Mouse (Mus musculus): ENCODE measurements around the gene Clic6. TPM values are rescaled to one million over a fixed set of nuclear protein-coding genes. Genes with fewer than 3 reads are reported as not detected.
"Not testable (repeated sequence)": the region's sequence is repeated elsewhere in the genome, so short reads cannot be mapped to it uniquely, and the experiment has no call there.

Clic6 gene
- polyA plus RNA-seq, 1 experiment from 2014 or later, result 0.41 TPM

- Histone ChIP-seq H3K4me1 (ENCODE audit: control insufficient read depth, insufficient read depth, low read length) (peaks cover 6% of the 10 kb centered on the region), H3K9me3 (ENCODE audit: control insufficient read depth, low read length) (no peaks in the 10 kb centered on the region), H3K27me3 (ENCODE audit: control insufficient read depth, insufficient read depth, low read length) (peaks cover 31% of the 10 kb centered on the region), H3K4me3 (ENCODE audit: low read depth, low read length) (no peak overlapping the region), H3K36me3 (ENCODE audit: control insufficient read depth, insufficient read depth, low read length) (no peaks in the 10 kb centered on the region), H3K4me2 (ENCODE audit: low read depth, severe bottlenecking) (no peak overlapping the region), H3K27ac (replicated peaks; ENCODE audit: low read depth, low read length) (no peak overlapping the region), H3K9ac (ENCODE audit: low read length) (no peak overlapping the region)
- 84% methylated on average over 8 of the region's 8 CpGs for WGBS
- ATAC-seq (ENCODE audit: insufficient number of reproducible peaks, low FRiP score, low TSS enrichment, low read depth) (no peak), DNase-seq (ENCODE audit: low spot score) (no peak)
These were observed 15.0 kb downstream of the Clic6 start for GRCm38 (mm10) chr16:92500534-92500933.

DNA sequence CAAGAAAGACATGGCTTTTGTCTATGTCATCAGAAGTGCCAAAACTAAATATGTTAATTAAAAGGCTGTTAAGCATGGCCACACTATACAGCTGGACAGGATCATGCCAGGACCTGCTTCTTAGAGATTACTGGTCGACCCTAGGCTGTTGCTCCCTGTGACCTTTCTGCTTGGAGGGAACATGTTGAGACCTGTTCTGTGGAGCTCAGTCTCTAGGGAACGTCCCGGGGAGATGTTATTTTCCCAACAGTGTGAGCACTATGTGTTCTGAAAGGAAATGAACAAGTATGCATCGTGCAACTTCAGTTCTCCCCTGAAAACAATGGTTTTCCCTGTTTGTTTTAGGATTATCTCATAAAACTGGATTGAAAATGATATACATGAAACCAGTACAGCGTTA, 17.6 kb downstream of the Clic6 start:
- H3K9me3 ChIP-seq (ENCODE audit: control insufficient read depth, low read length), result no peaks in the 10 kb centered on the region
- no peak overlapping the region for H3K4me3 ChIP-seq (ENCODE audit: low read depth, low read length)
- DNase-seq (ENCODE audit: low spot score) (no peak), ATAC-seq (ENCODE audit: insufficient number of reproducible peaks, low FRiP score, low TSS enrichment, low read depth) (no peak)
- WGBS, result 79% methylated on average over 5 of the region's 5 CpGs
- peaks cover 6% of the 10 kb centered on the region for H3K4me1 ChIP-seq (ENCODE audit: control insufficient read depth, insufficient read depth, low read length)
- H3K4me2 ChIP-seq (ENCODE audit: low read depth, severe bottlenecking), result no peak overlapping the region
- H3K27ac ChIP-seq (replicated peaks; ENCODE audit: low read depth, low read length), result no peak overlapping the region
- H3K36me3 ChIP-seq (ENCODE audit: control insufficient read depth, insufficient read depth, low read length), result no peaks in the 10 kb centered on the region
- H3K9ac ChIP-seq (ENCODE audit: low read length), result no peak overlapping the region
- peaks cover 20% of the 10 kb centered on the region for H3K27me3 ChIP-seq (ENCODE audit: control insufficient read depth, insufficient read depth, low read length)

DNA sequence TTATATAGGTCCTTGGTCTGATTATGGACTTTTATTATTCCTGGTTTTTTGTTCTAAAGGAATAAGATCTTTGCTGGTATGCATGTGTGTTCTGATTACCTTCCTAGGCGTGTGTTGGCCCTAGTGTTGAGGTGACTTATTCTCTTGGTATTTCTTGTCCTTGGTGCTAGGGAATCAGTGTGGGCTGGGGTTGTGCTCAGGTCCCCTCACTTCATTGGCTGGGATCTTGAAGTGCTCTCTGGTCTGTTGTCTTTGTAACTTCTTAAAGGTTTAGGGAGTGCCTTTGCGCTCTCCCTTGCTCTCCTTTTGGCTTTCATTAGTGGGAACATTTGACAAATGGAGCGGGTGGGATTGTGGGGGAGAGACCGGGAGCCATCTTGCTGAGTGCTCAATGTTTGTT, 22.0 kb downstream of the Clic6 start:
- Histone ChIP-seq H3K4me3 (ENCODE audit: low read depth, low read length) (no peak overlapping the region), H3K4me1 (ENCODE audit: control insufficient read depth, insufficient read depth, low read length) (no peaks in the 10 kb centered on the region), H3K27ac (replicated peaks; ENCODE audit: low read depth, low read length) (no peak overlapping the region), H3K4me2 (ENCODE audit: low read depth, severe bottlenecking) (no peak overlapping the region), H3K27me3 (ENCODE audit: control insufficient read depth, insufficient read depth, low read length) (no peaks in the 10 kb centered on the region), H3K9ac (ENCODE audit: low read length) (no peak overlapping the region), H3K36me3 (ENCODE audit: control insufficient read depth, insufficient read depth, low read length) (no peaks in the 10 kb centered on the region), H3K9me3 (ENCODE audit: control insufficient read depth, low read length) (no peaks in the 10 kb centered on the region)
- DNase-seq (ENCODE audit: low spot score) (no peak), ATAC-seq (ENCODE audit: insufficient number of reproducible peaks, low FRiP score, low TSS enrichment, low read depth) (no peak)
- 85% methylated on average over 4 of the region's 4 CpGs for WGBS

- ATAC-seq (ENCODE audit: insufficient number of reproducible peaks, low FRiP score, low TSS enrichment, low read depth), result no peak
- DNase-seq (ENCODE audit: low spot score), result no peak
- Histone ChIP-seq H3K4me3 (ENCODE audit: low read depth, low read length) (no peak overlapping the region), H3K27ac (replicated peaks; ENCODE audit: low read depth, low read length) (no peak overlapping the region), H3K36me3 (ENCODE audit: control insufficient read depth, insufficient read depth, low read length) (no peaks in the 10 kb centered on the region), H3K27me3 (ENCODE audit: control insufficient read depth, insufficient read depth, low read length) (no peaks in the 10 kb centered on the region), H3K9me3 (ENCODE audit: control insufficient read depth, low read length) (no peaks in the 10 kb centered on the region), H3K9ac (ENCODE audit: low read length) (no peak overlapping the region), H3K4me1 (ENCODE audit: control insufficient read depth, insufficient read depth, low read length) (no peaks in the 10 kb centered on the region), H3K4me2 (ENCODE audit: low read depth, severe bottlenecking) (no peak overlapping the region)
- WGBS, result 74% methylated on average over 13 of the region's 13 CpGs
These were observed 25.6 kb downstream of the Clic6 start for GRCm38 (mm10) chr16:92510835-92511772.

DNA sequence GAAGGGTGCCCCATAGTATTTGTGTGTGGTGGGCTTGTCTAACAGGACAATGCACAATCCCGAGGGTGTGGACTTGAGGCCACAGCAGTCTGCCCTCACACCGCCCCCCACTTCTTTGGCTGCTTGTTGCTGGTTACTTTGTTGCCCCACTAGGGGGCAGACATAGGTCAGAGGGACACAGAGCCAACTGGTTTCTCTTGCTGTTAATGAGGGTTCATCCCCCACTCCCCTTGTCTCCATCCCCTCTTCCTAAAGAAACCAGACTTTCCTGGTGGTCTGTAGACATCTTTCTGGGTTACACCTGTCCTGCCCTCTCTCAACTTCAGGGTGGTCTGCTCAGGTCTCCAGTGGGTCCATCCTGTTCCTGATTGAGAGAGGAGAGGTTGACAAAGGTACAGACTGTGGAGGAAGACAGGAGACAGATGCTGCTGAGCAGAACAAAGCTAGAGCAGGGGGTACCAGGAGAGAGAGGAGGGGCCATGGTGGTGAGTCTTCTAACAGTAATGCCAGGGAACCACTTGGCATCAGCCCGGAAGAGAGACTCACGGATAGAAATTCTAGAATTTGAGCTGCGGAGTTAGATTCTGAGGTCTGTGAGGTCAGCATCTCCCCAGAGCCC, 26.3 kb downstream of the Clic6 start:
- H3K4me3 ChIP-seq (ENCODE audit: low read depth, low read length), result no peak overlapping the region
- no peaks in the 10 kb centered on the region for H3K36me3 ChIP-seq (ENCODE audit: control insufficient read depth, insufficient read depth, low read length)
- H3K4me1 ChIP-seq (ENCODE audit: control insufficient read depth, insufficient read depth, low read length), result no peaks in the 10 kb centered on the region
- H3K9ac ChIP-seq (ENCODE audit: low read length), result no peak overlapping the region
- no peak for ATAC-seq (ENCODE audit: insufficient number of reproducible peaks, low FRiP score, low TSS enrichment, low read depth)
- DNase-seq (ENCODE audit: low spot score), result peak; percentile 52
- H3K4me2 ChIP-seq (ENCODE audit: low read depth, severe bottlenecking), result no peak overlapping the region
- no peaks in the 10 kb centered on the region for H3K27me3 ChIP-seq (ENCODE audit: control insufficient read depth, insufficient read depth, low read length)
- no peak overlapping the region for H3K27ac ChIP-seq (replicated peaks; ENCODE audit: low read depth, low read length)
- 60% methylated on average over 5 of the region's 5 CpGs for WGBS
- H3K9me3 ChIP-seq (ENCODE audit: control insufficient read depth, low read length), result no peaks in the 10 kb centered on the region

- WGBS, result 78% methylated on average over 9 of the region's 9 CpGs
- ATAC-seq (ENCODE audit: insufficient number of reproducible peaks, low FRiP score, low TSS enrichment, low read depth); H3K4me2 ChIP-seq (ENCODE audit: low read depth, severe bottlenecking); H3K4me3 ChIP-seq (ENCODE audit: low read depth, low read length); DNase-seq (ENCODE audit: low spot score); H3K27me3 ChIP-seq (ENCODE audit: control insufficient read depth, insufficient read depth, low read length); H3K27ac ChIP-seq (replicated peaks; ENCODE audit: low read depth, low read length); H3K9ac ChIP-seq (ENCODE audit: low read length); H3K4me1 ChIP-seq (ENCODE audit: control insufficient read depth, insufficient read depth, low read length); H3K36me3 ChIP-seq (ENCODE audit: control insufficient read depth, insufficient read depth, low read length); H3K9me3 ChIP-seq (ENCODE audit: control insufficient read depth, low read length): not testable (repeated sequence)
These were observed 29.4 kb downstream of the Clic6 start for GRCm38 (mm10) chr16:92514896-92515295.

DNA sequence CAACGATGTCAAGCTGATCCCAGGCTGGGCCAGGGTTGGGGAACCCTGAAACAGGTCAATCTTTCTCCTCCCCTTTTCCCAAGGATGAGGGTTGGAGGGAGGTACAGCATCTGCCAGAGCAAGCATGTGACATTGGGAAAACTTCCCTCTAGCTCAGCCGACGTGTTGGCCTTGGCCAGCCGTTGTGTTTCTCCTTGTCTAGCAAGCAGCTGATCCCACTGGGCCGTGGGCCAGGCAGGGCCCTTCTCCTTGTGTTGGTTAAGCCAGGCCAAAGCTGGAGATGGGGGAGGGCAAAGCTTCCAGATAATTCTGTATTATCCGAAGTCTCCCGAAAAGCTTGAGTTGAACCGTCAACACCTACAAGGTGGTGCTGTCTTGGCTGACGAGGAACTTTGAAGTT, 30.6 kb downstream of the Clic6 start:
- 88% methylated on average over 9 of the region's 9 CpGs for WGBS

DNA sequence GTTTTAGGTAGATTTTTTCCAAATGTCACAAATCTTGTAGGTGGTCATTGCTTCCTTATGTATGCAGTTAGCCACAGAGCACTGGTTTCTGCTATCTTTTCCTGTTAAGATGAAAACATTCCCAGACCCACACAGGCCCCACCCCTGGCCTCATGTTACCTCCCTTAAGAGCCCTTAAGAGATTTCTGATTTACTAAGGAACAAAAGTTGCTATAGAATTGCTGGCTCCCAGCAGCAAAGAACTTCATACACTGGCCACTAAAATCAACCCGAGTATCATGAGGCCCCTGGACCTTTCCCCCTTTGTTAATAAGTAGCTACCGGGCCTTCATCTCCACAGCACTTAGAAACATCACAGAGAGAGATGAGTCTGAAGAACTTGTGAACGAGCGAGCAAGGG, 33.2 kb downstream of the Clic6 start:
- Histone ChIP-seq H3K27me3 (ENCODE audit: control insufficient read depth, insufficient read depth, low read length) (no peaks in the 10 kb centered on the region), H3K9ac (ENCODE audit: low read length) (no peak overlapping the region), H3K4me2 (ENCODE audit: low read depth, severe bottlenecking) (no peak overlapping the region), H3K4me3 (ENCODE audit: low read depth, low read length) (no peak overlapping the region), H3K9me3 (ENCODE audit: control insufficient read depth, low read length) (no peaks in the 10 kb centered on the region), H3K36me3 (ENCODE audit: control insufficient read depth, insufficient read depth, low read length) (no peaks in the 10 kb centered on the region), H3K4me1 (ENCODE audit: control insufficient read depth, insufficient read depth, low read length) (peaks cover 11% of the 10 kb centered on the region), H3K27ac (replicated peaks; ENCODE audit: low read depth, low read length) (no peak overlapping the region)
- ATAC-seq (ENCODE audit: insufficient number of reproducible peaks, low FRiP score, low TSS enrichment, low read depth) (no peak), DNase-seq (ENCODE audit: low spot score) (no peak)
- 61% methylated on average over 4 of the region's 4 CpGs for WGBS

More for the DNA sequence above, 30.6 kb downstream of the Clic6 start:
- no peak overlapping the region for H3K4me2 ChIP-seq (ENCODE audit: low read depth, severe bottlenecking)
- no peak for ATAC-seq (ENCODE audit: insufficient number of reproducible peaks, low FRiP score, low TSS enrichment, low read depth)
- H3K9ac ChIP-seq (ENCODE audit: low read length), result no peak overlapping the region
- H3K9me3 ChIP-seq (ENCODE audit: control insufficient read depth, low read length), result no peaks in the 10 kb centered on the region
- DNase-seq (ENCODE audit: low spot score), result no peak
- H3K27me3 ChIP-seq (ENCODE audit: control insufficient read depth, insufficient read depth, low read length), result no peaks in the 10 kb centered on the region
- no peak overlapping the region for H3K27ac ChIP-seq (replicated peaks; ENCODE audit: low read depth, low read length)
- no peak overlapping the region for H3K4me3 ChIP-seq (ENCODE audit: low read depth, low read length)
- H3K36me3 ChIP-seq (ENCODE audit: control insufficient read depth, insufficient read depth, low read length), result no peaks in the 10 kb centered on the region
- peaks cover 7% of the 10 kb centered on the region for H3K4me1 ChIP-seq (ENCODE audit: control insufficient read depth, insufficient read depth, low read length)
